Mouse (Mus musculus) hindlimb bud, embryonic 11.5 days (tissue): ENCODE data around the gene Otulin.

Experiments
- DNase-seq: peaks from one replicate; pipeline ENCODE4 v3.0.0-alpha.2; 2012; ENCODE audit warnings: low read depth, low spot score; ENCODE audit errors: extremely low spot score

Otulin gene

GRCm38 (mm10) chr15:27582428-27582827 is 48.1 kb downstream of the Otulin start:
- no peak for DNase-seq

- no peak for DNase-seq
These were observed 48.9 kb downstream of the Otulin start for GRCm38 (mm10) chr15:27581640-27582039.

GRCm38 (mm10) chr15:27580771-27581170 is 49.7 kb downstream of the Otulin start:
- no peak for DNase-seq

GRCm38 (mm10) chr15:27579853-27580252 is 50.6 kb downstream of the Otulin start:
- no peak for DNase-seq

- DNase-seq: no peak
These were observed 51.6 kb downstream of the Otulin start for GRCm38 (mm10) chr15:27578918-27579317.

GRCm38 (mm10) chr15:27577915-27578780 is 52.3 kb downstream of the Otulin start:
- no peak for DNase-seq

- DNase-seq: no peak
These were observed 53.6 kb downstream of the Otulin start for GRCm38 (mm10) chr15:27576886-27577285.

- DNase-seq: no peak
These were observed 54.6 kb downstream of the Otulin start for GRCm38 (mm10) chr15:27575932-27576331.

- no peak for DNase-seq
These were observed 55.3 kb downstream of the Otulin start for GRCm38 (mm10) chr15:27574992-27575781.

GRCm38 (mm10) chr15:27571179-27571578 is 59.3 kb downstream of the Otulin start:
- DNase-seq: no peak

- DNase-seq: no peak
These were observed 60.1 kb downstream of the Otulin start for GRCm38 (mm10) chr15:27570385-27570784.

GRCm38 (mm10) chr15:27569924-27570323 is 60.6 kb downstream of the Otulin start:
- no peak for DNase-seq

- DNase-seq: no peak
These were observed 62.1 kb downstream of the Otulin start for GRCm38 (mm10) chr15:27568371-27568770.

GRCm38 (mm10) chr15:27567356-27567755 is 63.1 kb downstream of the Otulin start:
- no peak for DNase-seq

- DNase-seq: no peak
These were observed 64.8 kb downstream of the Otulin start for GRCm38 (mm10) chr15:27565626-27566185.

- DNase-seq: no peak
These were observed 66.1 kb downstream of the Otulin start for GRCm38 (mm10) chr15:27564106-27565100.

- no peak for DNase-seq
These were observed 70.2 kb downstream of the Otulin start for GRCm38 (mm10) chr15:27560315-27560714.

- no peak for DNase-seq
These were observed 71.9 kb downstream of the Otulin start for GRCm38 (mm10) chr15:27558456-27559147.

- no peak for DNase-seq
These were observed 76.9 kb downstream of the Otulin start for GRCm38 (mm10) chr15:27553554-27553953.
